Mouse (Mus musculus) cerebellum, adult 2 months (tissue): ENCODE results near the gene Slc43a1. TPM values are rescaled to one million over a fixed set of nuclear protein-coding genes. Genes with fewer than 3 reads are reported as not detected.

Experiments used
- DNase-seq, 2 experiments: peaks; one replicate each; pipeline ENCODE4 v3.0.0; 2021
- H3K27ac ChIP-seq: fragments of 200-500 bp; 2 replicates; pipeline ENCODE4 v1.5.1; 2012; ENCODE audit warnings: low read length, control low read depth, inconsistent platforms; ENCODE audit not compliant: insufficient read depth
- H3K27me3 ChIP-seq: fragments of 200-500 bp; 2 replicates; pipeline ENCODE4 v1.6.1; 2012; ENCODE audit warnings: inconsistent platforms, mild to moderate bottlenecking, low read length, moderate library complexity; ENCODE audit not compliant: control insufficient read depth, insufficient read depth
- H3K4me1 ChIP-seq: fragments of 200-500 bp; 2 replicates; pipeline ENCODE4 v1.6.1; 2011; ENCODE audit warnings: low read length; ENCODE audit not compliant: control insufficient read depth, insufficient read depth
- H3K4me3 ChIP-seq: fragments of 200-500 bp; replicated peaks from 2 replicates; pipeline ENCODE3; 2011; ENCODE audit warnings: mild to moderate bottlenecking, low read depth, low read length, control low read depth; ENCODE audit not compliant: insufficient read depth
- CTCF ChIP-seq: fragments of 200-500 bp; IDR thresholded peaks from 2 replicates; pipeline ENCODE4 v1.5.1; 2011; ENCODE audit warnings: low read depth, mild to moderate bottlenecking, control low read depth, low read length, moderate library complexity, borderline replicate concordance; ENCODE audit not compliant: insufficient read depth
- POLR2A ChIP-seq: fragments of 200-500 bp; IDR thresholded peaks from 2 replicates; pipeline ENCODE4 v1.6.1; 2011; ENCODE audit warnings: low read length, control low read depth, borderline replicate concordance; ENCODE audit not compliant: insufficient read depth
- WGBS: fragments of 180-500 bp; shearing (Covaris S2); methylation state at CpG from one replicate; pipeline ENCODE4 v1.1.7; 2018; 5-methylcytosine and 5-hydroxymethylcytosine counted together
- polyA plus RNA-seq: library from polyadenylated mRNA; depleted of rRNA; stranded (reverse); fragments of >200 nt; gene quantifications from 2 replicates; pipeline ENCODE4 v1.2.3, GENCODE M21; 2012; rRNA removed

The Slc43a1 gene
- polyA plus RNA-seq, 1 experiment: 0.43 TPM

DNA sequence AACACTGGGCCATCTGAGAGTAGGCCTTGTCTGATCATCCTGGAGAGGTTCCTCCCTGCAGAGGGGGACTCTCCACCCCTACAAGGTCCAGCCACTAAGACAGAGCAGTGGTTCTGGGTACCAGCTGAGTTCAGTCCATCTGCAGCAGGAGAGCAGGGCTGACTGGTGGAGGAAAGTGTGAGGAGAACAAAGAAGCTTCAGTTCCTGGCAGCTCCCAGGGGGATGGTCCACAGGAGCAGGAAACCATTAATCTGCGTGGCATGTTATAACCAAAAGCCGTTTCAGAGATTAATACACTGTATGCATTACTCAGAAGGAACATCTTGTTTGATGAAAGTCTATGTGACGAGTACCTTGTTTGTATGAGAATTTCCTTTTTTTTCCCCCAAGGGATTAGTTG is 74.1 kb downstream of the Slc43a1 start:
- 37% methylated on average over 3 of the region's 3 CpGs for WGBS
- Histone ChIP-seq H3K27ac (no peak overlapping the region), H3K27me3 (no peaks in the 10 kb centered on the region), H3K4me1 (no peaks in the 10 kb centered on the region), H3K4me3 (no peak overlapping the region)
- TF ChIP-seq CTCF (no peak), POLR2A (no peak)
- no peak for DNase-seq

Other genes starting within 250 kb of the Slc43a1 start
- 34.4 and 35.9 TPM in 2 replicates for gene Ctnnd1, start 188.1 kb upstream of the Slc43a1 start, polyA plus RNA-seq
- not detected in 2 replicates for gene Btbd18, start 179.8 kb upstream of the Slc43a1 start, polyA plus RNA-seq
- gene Selenoh, start 168.1 kb upstream of the Slc43a1 start, polyA plus RNA-seq: 67.4 TPM in 2 replicates
- 0.13 TPM in 1 of 2 replicates, not detected in the other for gene Gm28635, start 160.8 kb upstream of the Slc43a1 start, polyA plus RNA-seq
- gene Med19, start 160.4 kb upstream of the Slc43a1 start, polyA plus RNA-seq: 30.6 and 31.0 TPM in 2 replicates
- 450 and 454 TPM in 2 replicates for gene Tmx2, start 159.7 kb upstream of the Slc43a1 start, polyA plus RNA-seq
- 37.4 and 38.4 TPM in 2 replicates for gene Zdhhc5, start 123.7 kb upstream of the Slc43a1 start, polyA plus RNA-seq
- 12.0 and 12.7 TPM in 2 replicates for gene Clp1, start 111.5 kb upstream of the Slc43a1 start, polyA plus RNA-seq
- gene Ypel4, start 104.8 kb upstream of the Slc43a1 start, polyA plus RNA-seq: 164 and 171 TPM in 2 replicates
- gene Gm19426, start 95.2 kb upstream of the Slc43a1 start, polyA plus RNA-seq: 3.0 and 3.4 TPM in 2 replicates
- 19.6 and 22.6 TPM in 2 replicates for gene Serping1, start 63.4 kb upstream of the Slc43a1 start, polyA plus RNA-seq
- 6.4 and 7.8 TPM in 2 replicates for gene Ube2l6, start 40.0 kb upstream of the Slc43a1 start, polyA plus RNA-seq
- gene Smtnl1, start 16.2 kb upstream of the Slc43a1 start, polyA plus RNA-seq: not detected in 2 replicates
- gene Timm10, start 11.9 kb upstream of the Slc43a1 start, polyA plus RNA-seq: 83.3 and 88.4 TPM in 2 replicates
- 1.2 and 1.7 TPM in 2 replicates for gene Rtn4rl2, start 47.9 kb downstream of the Slc43a1 start, polyA plus RNA-seq
- 0.82 and 1.3 TPM in 2 replicates for gene Slc43a3, start 97.7 kb downstream of the Slc43a1 start, polyA plus RNA-seq
- 0.14 and 0.23 TPM in 2 replicates for gene Prg2, start 141.6 kb downstream of the Slc43a1 start, polyA plus RNA-seq
- gene Prg3, start 149.4 kb downstream of the Slc43a1 start, polyA plus RNA-seq: not detected in 2 replicates
- 117 TPM in 2 replicates for gene Ssrp1, start 198.4 kb downstream of the Slc43a1 start, polyA plus RNA-seq
- gene P2rx3, start 198.6 kb downstream of the Slc43a1 start, polyA plus RNA-seq: 1.6 TPM in 2 replicates
- gene Tnks1bp1, start 209.2 kb downstream of the Slc43a1 start, polyA plus RNA-seq: 38.4 and 39.6 TPM in 2 replicates